Mouse (Mus musculus): ENCODE data around the gene Dupd1.
A peak's percentile ranks its signal among the peaks of the same experiment; 100 is the strongest.

GRCm38 (mm10) chr14:21709545-21709944 lies 4.8 kb downstream of the Dupd1 start:
- TF ChIP-seq CTCF (IDR thresholded peaks at IDR 0.05; ENCODE audit: low read depth) (peak; percentile 25), EP300 (IDR thresholded peaks at IDR 0.05; ENCODE audit: low read depth) (no peak)

All from heart, postnatal 0 days (tissue).